Mouse (Mus musculus): ENCODE data around the gene Hist1h4a. TPM values are rescaled to one million over a fixed set of nuclear protein-coding genes. Genes with fewer than 3 reads are reported as not detected.
"Not testable (repeated sequence)": the region's sequence is repeated elsewhere in the genome, so short reads cannot be mapped to it uniquely, and the experiment has no call there.

Hist1h4a gene
- polyA plus RNA-seq, 2 experiments = 0.84 to 16.1 TPM

GRCm38 (mm10) chr13:23779025-23779424, 18.0 kb upstream of the Hist1h4a start:
- Histone ChIP-seq H3K9ac (ENCODE audit: low read depth, low read length, severe bottlenecking) (no peak overlapping the region), H3K4me1 (ENCODE audit: control insufficient read depth, insufficient read depth, low read length) (no peaks in the 10 kb centered on the region), H3K9me3 (ENCODE audit: control insufficient read depth, low read length) (no peaks in the 10 kb centered on the region), H3K4me2 (replicated peaks; ENCODE audit: low read depth, low read length, severe bottlenecking) (no peak overlapping the region), H3K4me3 (replicated peaks; ENCODE audit: low read length) (no peak overlapping the region), H3K36me3 (ENCODE audit: control insufficient read depth, insufficient read depth, low read length) (no peaks in the 10 kb centered on the region), H3K27ac (replicated peaks; ENCODE audit: low read depth, low read length) (no peak overlapping the region), H3K27me3 (ENCODE audit: control insufficient read depth, insufficient read depth, low read length) (no peaks in the 10 kb centered on the region)
- no peak for ATAC-seq (ENCODE audit: low FRiP score, low read depth)
- no peak for DNase-seq (ENCODE audit: low spot score)
- 83% methylated on average over 4 of the region's 4 CpGs for WGBS
- TF ChIP-seq POLR2A (IDR thresholded peaks at IDR 0.05; ENCODE audit: borderline replicate concordance, extremely low read depth, insufficient read depth, insufficient read length) = no peak

- Histone ChIP-seq H3K9me3 (ENCODE audit: control insufficient read depth, low read length) (no peaks in the 10 kb centered on the region), H3K27me3 (ENCODE audit: control insufficient read depth, insufficient read depth, low read length) (no peaks in the 10 kb centered on the region), H3K4me1 (ENCODE audit: control insufficient read depth, insufficient read depth, low read length) (no peaks in the 10 kb centered on the region), H3K4me3 (replicated peaks; ENCODE audit: low read length) (no peak overlapping the region), H3K4me2 (replicated peaks; ENCODE audit: low read depth, low read length, severe bottlenecking) (no peak overlapping the region), H3K36me3 (ENCODE audit: control insufficient read depth, insufficient read depth, low read length) (no peaks in the 10 kb centered on the region), H3K27ac (replicated peaks; ENCODE audit: low read depth, low read length) (no peak overlapping the region), H3K9ac (ENCODE audit: low read depth, low read length, severe bottlenecking) (no peak overlapping the region)
- ATAC-seq (ENCODE audit: low FRiP score, low read depth) = no peak
- no peak for TF ChIP-seq POLR2A (IDR thresholded peaks at IDR 0.05; ENCODE audit: borderline replicate concordance, extremely low read depth, insufficient read depth, insufficient read length)
- WGBS = 93% methylated on average over 7 of the region's 7 CpGs
- no peak for DNase-seq (ENCODE audit: low spot score)
These were observed 17.3 kb upstream of the Hist1h4a start for GRCm38 (mm10) chr13:23778339-23778738.

GRCm38 (mm10) chr13:23772561-23773313, 11.7 kb upstream of the Hist1h4a start:
- ATAC-seq (ENCODE audit: low FRiP score, low read depth) (peak; percentile 87), DNase-seq (ENCODE audit: low spot score) (peak; percentile 55)
- Histone ChIP-seq H3K27ac (replicated peaks; ENCODE audit: low read depth, low read length) (no peak overlapping the region), H3K36me3 (ENCODE audit: control insufficient read depth, insufficient read depth, low read length) (no peaks in the 10 kb centered on the region), H3K4me2 (replicated peaks; ENCODE audit: low read depth, low read length, severe bottlenecking) (peak overlapping the region; percentile 25), H3K9ac (ENCODE audit: low read depth, low read length, severe bottlenecking) (no peak overlapping the region), H3K4me1 (ENCODE audit: control insufficient read depth, insufficient read depth, low read length) (no peaks in the 10 kb centered on the region), H3K4me3 (replicated peaks; ENCODE audit: low read length) (peak overlapping the region; percentile 7; the same call in 1 of the 2 replicates), H3K9me3 (ENCODE audit: control insufficient read depth, low read length) (no peaks in the 10 kb centered on the region), H3K27me3 (ENCODE audit: control insufficient read depth, insufficient read depth, low read length) (no peaks in the 10 kb centered on the region)
- 23% methylated on average over 21 of the region's 21 CpGs for WGBS
- no peak for TF ChIP-seq POLR2A (IDR thresholded peaks at IDR 0.05; ENCODE audit: borderline replicate concordance, extremely low read depth, insufficient read depth, insufficient read length)

GRCm38 (mm10) chr13:23769613-23770012, 8.6 kb upstream of the Hist1h4a start, which contains the start of gene Trim38:
Gene Trim38 (plus strand): TSS chr13:23769913.
- not testable (repeated sequence) for H3K27me3 ChIP-seq (ENCODE audit: control insufficient read depth, insufficient read depth, low read length); H3K4me2 ChIP-seq (replicated peaks; ENCODE audit: low read depth, low read length, severe bottlenecking); H3K27ac ChIP-seq (replicated peaks; ENCODE audit: low read depth, low read length); H3K36me3 ChIP-seq (ENCODE audit: control insufficient read depth, insufficient read depth, low read length); H3K4me3 ChIP-seq (replicated peaks; ENCODE audit: low read length); H3K9me3 ChIP-seq (ENCODE audit: control insufficient read depth, low read length); DNase-seq (ENCODE audit: low spot score); ATAC-seq (ENCODE audit: low FRiP score, low read depth); H3K9ac ChIP-seq (ENCODE audit: low read depth, low read length, severe bottlenecking); H3K4me1 ChIP-seq (ENCODE audit: control insufficient read depth, insufficient read depth, low read length)
- WGBS = 87% methylated on average over 2 of the region's 2 CpGs

- Histone ChIP-seq H3K9me3 (ENCODE audit: control insufficient read depth, low read length) (no peaks in the 10 kb centered on the region), H3K27ac (replicated peaks; ENCODE audit: low read depth, low read length) (no peak overlapping the region), H3K4me1 (ENCODE audit: control insufficient read depth, insufficient read depth, low read length) (peaks cover 6% of the 10 kb centered on the region), H3K36me3 (ENCODE audit: control insufficient read depth, insufficient read depth, low read length) (no peaks in the 10 kb centered on the region), H3K4me3 (replicated peaks; ENCODE audit: low read length) (no peak overlapping the region), H3K4me2 (replicated peaks; ENCODE audit: low read depth, low read length, severe bottlenecking) (no peak overlapping the region), H3K27me3 (ENCODE audit: control insufficient read depth, insufficient read depth, low read length) (no peaks in the 10 kb centered on the region), H3K9ac (ENCODE audit: low read depth, low read length, severe bottlenecking) (no peak overlapping the region)
- 53% methylated on average over 5 of the region's 5 CpGs for WGBS
- TF ChIP-seq POLR2A (IDR thresholded peaks at IDR 0.05; ENCODE audit: borderline replicate concordance, extremely low read depth, insufficient read depth, insufficient read length) = no peak
- no peak for ATAC-seq (ENCODE audit: low FRiP score, low read depth)
- no peak for DNase-seq (ENCODE audit: low spot score)
These were observed 7.9 kb upstream of the Hist1h4a start for GRCm38 (mm10) chr13:23768834-23769397.

Measured in limb, embryonic 14.5 days (tissue).